Mouse (Mus musculus) lung, embryonic 14.5 days (tissue): ENCODE data around the gene Lrrc52. TPM values are rescaled to one million over a fixed set of nuclear protein-coding genes. Genes with fewer than 3 reads are reported as not detected.

Experiments used
- ATAC-seq: fragments of 200-750 bp; cut with Nextera tagmentation; 2 replicates; pipeline ENCODE4 v1.8.0; 2017; ENCODE audit warnings: mild to moderate bottlenecking, moderate TSS enrichment, moderate library complexity; ENCODE audit not compliant: insufficient read depth
- DNase-seq: peaks from one replicate; pipeline ENCODE4 v3.0.0-alpha.2; 2015
- H3K27ac ChIP-seq: fragments of 300-500 bp; sonication (generic); 2 replicates; pipeline ENCODE4 v1.5.1; 2014; ENCODE audit warnings: low read depth, mild to moderate bottlenecking, moderate library complexity
- H3K27me3 ChIP-seq: fragments of 300-500 bp; sonication (generic); 2 replicates; pipeline ENCODE4 v1.6.1; 2014; ENCODE audit warnings: low read length, control low read depth; ENCODE audit not compliant: insufficient read depth
- H3K36me3 ChIP-seq: fragments of 300-500 bp; sonication (generic); 2 replicates; pipeline ENCODE4 v1.6.1; 2014; ENCODE audit warnings: control low read depth; ENCODE audit not compliant: insufficient read depth
- H3K4me1 ChIP-seq: fragments of 300-500 bp; sonication (generic); 2 replicates; pipeline ENCODE4 v1.6.1; 2014; ENCODE audit warnings: antibody characterized with exemption, control low read depth; ENCODE audit not compliant: insufficient read depth
- H3K4me2 ChIP-seq: fragments of 300-500 bp; sonication (generic); 2 replicates; pipeline ENCODE4 v1.6.1; 2014; ENCODE audit warnings: mild to moderate bottlenecking
- H3K4me3 ChIP-seq: fragments of 300-500 bp; sonication (generic); 2 replicates; pipeline ENCODE4 v1.5.1; 2014; ENCODE audit warnings: low read depth, low read length
- H3K9ac ChIP-seq: fragments of 300-500 bp; sonication (generic); 2 replicates; pipeline ENCODE4 v1.6.1; 2014
- H3K9me3 ChIP-seq: fragments of 300-500 bp; sonication (generic); 2 replicates; pipeline ENCODE4 v1.6.1; 2016; ENCODE audit warnings: low read depth, low read length, control low read depth
- CTCF ChIP-seq: IDR thresholded peaks from 2 replicates; pipeline ENCODE4 v1.5.1; 2016; ENCODE audit warnings: antibody characterized with exemption, low read depth
- WGBS: fragments of 180-500 bp; shearing (Covaris S2); extraction: QIAGEN DNeasy Blood & Tissue Kit; methylation state at CpG from one replicate; pipeline ENCODE4 v1.1.7; 2014; 5-methylcytosine and 5-hydroxymethylcytosine counted together
- polyA plus RNA-seq: library from polyadenylated mRNA; unstranded; fragments of >200 nt; fragmentation: Nextera tagmentation; extraction: Ambion mirVana; gene quantifications from 2 replicates; pipeline ENCODE4 v1.2.1, GENCODE M21; 2014

The Lrrc52 gene
- polyA plus RNA-seq, 1 experiment from 2014 or later = 0.96 TPM

- Histone ChIP-seq H3K36me3 (no peaks in the 10 kb centered on the region), H3K9me3 (no peaks in the 10 kb centered on the region), H3K27ac (no peak overlapping the region), H3K4me1 (no peaks in the 10 kb centered on the region), H3K27me3 (no peaks in the 10 kb centered on the region), H3K9ac (no peak overlapping the region), H3K4me3 (no peak overlapping the region), H3K4me2 (no peak overlapping the region)
- TF ChIP-seq CTCF = peak; percentile 95
- no peak for ATAC-seq
- DNase-seq = peak; percentile 93
- 3% methylated on average over 7 of the region's 7 CpGs for WGBS
Measured at GRCm38 (mm10) chr1:167414846-167415245, 51.7 kb downstream of the Lrrc52 start.

DNA sequence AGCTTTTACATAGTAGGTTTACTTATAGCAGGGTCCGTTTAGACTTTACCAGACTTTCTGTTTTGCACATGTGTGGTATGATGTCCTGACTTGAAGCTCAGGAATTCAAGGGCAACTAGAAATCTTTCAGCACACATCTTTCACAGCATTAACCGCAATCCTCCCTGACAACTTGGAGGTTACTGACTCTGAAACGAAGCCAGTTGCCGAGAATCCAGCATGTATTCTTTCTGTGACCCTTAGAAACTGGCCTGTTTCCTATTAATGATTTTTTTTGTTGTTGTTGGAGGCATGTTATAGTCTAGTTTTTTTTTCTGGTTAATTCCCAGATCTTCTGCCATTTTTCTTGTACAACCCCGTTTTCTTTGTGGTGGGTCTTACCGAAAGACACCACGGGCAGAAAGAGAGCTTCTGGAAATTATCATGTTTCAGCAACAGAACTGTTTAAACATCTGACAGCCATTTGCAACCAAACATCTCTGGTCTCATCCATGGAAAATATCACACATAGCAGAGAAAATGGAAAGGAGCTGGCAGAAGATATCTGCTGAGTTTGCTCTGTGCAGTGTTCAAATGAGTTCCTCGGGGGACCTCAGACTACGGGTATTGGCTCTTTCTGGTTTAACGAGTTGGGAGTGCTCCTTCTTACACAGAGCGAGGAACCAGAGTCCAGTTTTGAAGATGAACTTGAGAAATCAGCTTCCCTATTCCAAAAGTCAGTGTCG, 54.4 kb downstream of the Lrrc52 start:
- Histone ChIP-seq H3K36me3 (no peaks in the 10 kb centered on the region), H3K4me3 (no peak overlapping the region), H3K4me1 (no peaks in the 10 kb centered on the region), H3K27ac (no peak overlapping the region), H3K9me3 (no peaks in the 10 kb centered on the region), H3K4me2 (no peak overlapping the region), H3K9ac (no peak overlapping the region), H3K27me3 (0 out of 2 replicates have a peak, but pooled peaks cover 4% of the 10 kb centered on the region)
- WGBS = 62% methylated on average over 12 of the region's 12 CpGs
- no peak for TF ChIP-seq CTCF
- DNase-seq (no peak), ATAC-seq (no peak)

GRCm38 (mm10) chr1:167409601-167410000, 57.0 kb downstream of the Lrrc52 start:
- Histone ChIP-seq H3K4me1 (no peaks in the 10 kb centered on the region), H3K27ac (no peak overlapping the region), H3K9ac (no peak overlapping the region), H3K36me3 (no peaks in the 10 kb centered on the region), H3K4me2 (no peak overlapping the region), H3K27me3 (0 out of 2 replicates have a peak, but pooled peaks cover 4% of the 10 kb centered on the region), H3K9me3 (no peaks in the 10 kb centered on the region), H3K4me3 (no peak overlapping the region)
- ATAC-seq (no peak), DNase-seq (no peak)
- no peak for TF ChIP-seq CTCF
- 75% methylated on average over 4 of the region's 4 CpGs for WGBS

- ATAC-seq (no peak), DNase-seq (no peak)
- no peak overlapping the region for H3K4me2 ChIP-seq
- WGBS = 77% methylated on average over 4 of the region's 4 CpGs
- H3K9me3 ChIP-seq = no peaks in the 10 kb centered on the region
- H3K36me3 ChIP-seq = no peaks in the 10 kb centered on the region
- no peak overlapping the region for H3K27ac ChIP-seq
- TF ChIP-seq CTCF = no peak
- no peak overlapping the region for H3K4me3 ChIP-seq
- H3K9ac ChIP-seq = no peak overlapping the region
- H3K4me1 ChIP-seq = no peaks in the 10 kb centered on the region
- 0 out of 2 replicates have a peak, but pooled peaks cover 4% of the 10 kb centered on the region for H3K27me3 ChIP-seq
Measured at GRCm38 (mm10) chr1:167405237-167405636, 61.3 kb downstream of the Lrrc52 start.

Other genes with a start within 250 kb of the Lrrc52 start
- 98.3 and 98.8 TPM in 2 replicates for gene Uck2, start 181.5 kb downstream of the Lrrc52 start, polyA plus RNA-seq
- gene Tmco1, start 158.4 kb downstream of the Lrrc52 start, polyA plus RNA-seq = 91.5 and 93.1 TPM in 2 replicates
- gene Aldh9a1, start 116.8 kb downstream of the Lrrc52 start, polyA plus RNA-seq = 44.0 and 46.2 TPM in 2 replicates
- 45.5 and 46.6 TPM in 2 replicates for gene Mgst3, start 72.9 kb downstream of the Lrrc52 start, polyA plus RNA-seq
- 0.72 and 0.84 TPM in 2 replicates for gene Rxrg, start 131.6 kb upstream of the Lrrc52 start, polyA plus RNA-seq
- gene Lmx1a, start 222.5 kb upstream of the Lrrc52 start, polyA plus RNA-seq = not detected in 2 replicates